Mouse (Mus musculus): ENCODE measurements around the gene N4bp3.

GRCm38 (mm10) chr11:51643761-51644160 lies 6.9 kb downstream of the N4bp3 start:
- TF ChIP-seq CTCF (IDR thresholded peaks at IDR 0.05; ENCODE audit: control insufficient read depth, insufficient read depth, insufficient read length) (no peak), MAX (IDR thresholded peaks at IDR 0.05) (no peak), USF1 (IDR thresholded peaks at IDR 0.05; ENCODE audit: low read depth) (no peak), MYOD1 (IDR thresholded peaks at IDR 0.05; ENCODE audit: control insufficient read depth, insufficient read length, low read depth) (no peak)

Measured in C2C12 (cell line).